Mouse (Mus musculus): Measurements from ENCODE around the gene Pcsk5.

The Pcsk5 gene

DNA sequence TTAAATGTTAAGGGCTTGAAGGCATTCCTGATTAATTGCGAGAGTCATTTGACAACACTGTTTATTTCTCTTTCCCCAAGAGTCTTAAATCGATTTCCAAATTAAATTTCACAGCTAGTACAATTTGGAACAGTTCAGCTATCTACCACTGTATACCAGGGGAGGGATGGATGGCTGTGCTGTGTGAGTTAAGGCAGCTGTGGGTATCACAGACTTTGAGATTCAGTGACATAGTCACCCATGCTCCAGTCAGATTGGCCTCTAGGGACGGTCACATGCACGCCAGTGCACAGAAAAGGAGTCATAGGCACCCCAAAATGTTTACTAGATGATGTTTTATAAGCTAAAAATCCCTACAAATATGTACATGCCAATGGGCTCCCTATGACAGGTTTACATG is 260.0 kb downstream of the Pcsk5 start:
- no peak for DNase-seq (ENCODE audit: low spot score in 2 of 2)

DNA sequence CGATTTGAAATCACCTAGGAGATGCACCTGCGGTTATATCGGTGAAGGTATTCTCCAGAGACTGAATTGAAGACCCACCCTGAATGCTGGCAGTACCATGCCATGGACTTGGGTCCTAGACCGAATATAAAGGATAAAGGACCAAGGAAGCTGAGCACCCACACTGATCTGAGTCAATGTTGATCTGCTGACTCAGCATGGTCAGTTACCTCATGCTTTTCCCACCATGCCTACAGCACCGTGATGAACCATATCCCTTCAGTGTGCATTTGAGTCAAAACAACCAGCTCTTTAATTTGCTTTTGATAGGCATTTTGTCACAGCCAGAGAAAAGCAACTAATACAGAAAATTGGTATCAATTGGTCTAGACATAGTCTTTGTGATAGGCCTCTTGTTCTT is 262.9 kb downstream of the Pcsk5 start:
- DNase-seq (ENCODE audit: low spot score in 2 of 2): no peak

- DNase-seq (ENCODE audit: low spot score in 2 of 2): no peak
These were observed 265.1 kb downstream of the Pcsk5 start for GRCm38 (mm10) chr19:17572315-17572714.

DNA sequence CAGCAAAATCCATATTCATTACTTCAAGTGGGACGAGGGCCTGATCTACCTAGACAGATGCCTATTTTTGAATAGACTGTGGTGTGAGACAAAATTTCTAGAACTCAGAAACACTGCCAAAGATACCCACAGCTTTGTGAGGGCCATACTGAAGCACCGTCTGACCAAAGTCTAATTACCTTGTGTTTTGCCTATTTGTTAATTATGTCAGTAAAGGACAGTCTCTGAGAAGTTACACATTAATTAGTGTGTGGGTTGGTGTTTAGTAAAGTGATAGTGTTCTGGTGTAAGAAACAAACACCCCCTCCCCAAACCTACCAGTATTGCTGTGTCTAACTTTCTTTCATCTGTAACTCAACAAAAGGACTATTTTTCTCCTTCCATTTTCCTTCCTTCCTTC is 266.5 kb downstream of the Pcsk5 start:
- no peak for DNase-seq (ENCODE audit: low spot score in 2 of 2)

- DNase-seq (ENCODE audit: low spot score in 2 of 2): no peak
These were observed 270.2 kb downstream of the Pcsk5 start for GRCm38 (mm10) chr19:17567264-17567663.

DNA sequence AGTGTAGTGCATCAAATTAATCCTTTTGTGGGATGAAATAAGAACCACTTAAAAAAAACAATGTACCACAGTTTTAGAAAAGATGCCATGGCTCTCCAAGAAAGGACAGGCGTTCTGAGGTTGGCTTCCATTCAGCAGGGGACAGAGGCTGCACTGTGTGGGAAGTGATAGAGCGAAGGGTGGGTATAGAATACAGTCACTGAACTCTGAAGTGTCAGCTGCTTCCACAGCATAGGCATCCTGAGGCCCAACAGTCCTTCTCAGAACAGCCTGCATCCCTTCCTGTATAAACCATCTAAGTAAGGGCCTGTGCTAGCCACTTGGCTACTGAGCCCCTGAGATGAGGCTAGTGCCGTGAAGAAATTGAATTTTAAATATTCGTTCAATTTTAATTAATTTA is 271.3 kb downstream of the Pcsk5 start:
- no peak for DNase-seq (ENCODE audit: low spot score in 2 of 2)

- no peak for DNase-seq (ENCODE audit: low spot score in 2 of 2)
These were observed 278.7 kb downstream of the Pcsk5 start for GRCm38 (mm10) chr19:17558764-17559163.

GRCm38 (mm10) chr19:17555159-17555558 is 282.3 kb downstream of the Pcsk5 start:
- no peak for DNase-seq (ENCODE audit: low spot score in 2 of 2)

DNA sequence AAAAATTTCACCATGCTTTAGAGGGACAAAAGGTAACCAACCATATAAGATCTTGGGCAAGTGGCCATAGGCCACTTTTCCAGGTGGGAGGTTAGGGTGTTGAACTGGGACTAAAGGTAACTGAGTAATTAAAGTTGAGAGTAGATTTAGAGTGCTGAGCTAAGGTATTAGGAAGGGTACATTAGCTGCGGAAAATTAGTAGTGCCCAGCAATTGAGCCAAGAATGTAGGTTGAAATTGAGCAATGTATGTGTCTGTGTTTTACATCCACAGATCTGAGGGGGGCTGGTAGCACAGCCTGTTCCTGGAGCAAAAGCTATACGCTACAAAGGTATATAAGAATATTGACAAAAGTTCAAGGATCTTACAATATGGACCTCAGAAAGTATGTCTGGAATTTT is 282.9 kb downstream of the Pcsk5 start:
- no peak for DNase-seq (ENCODE audit: low spot score in 2 of 2)

- DNase-seq (ENCODE audit: low spot score in 2 of 2): no peak
These were observed 283.9 kb downstream of the Pcsk5 start for GRCm38 (mm10) chr19:17553396-17554100.

DNA sequence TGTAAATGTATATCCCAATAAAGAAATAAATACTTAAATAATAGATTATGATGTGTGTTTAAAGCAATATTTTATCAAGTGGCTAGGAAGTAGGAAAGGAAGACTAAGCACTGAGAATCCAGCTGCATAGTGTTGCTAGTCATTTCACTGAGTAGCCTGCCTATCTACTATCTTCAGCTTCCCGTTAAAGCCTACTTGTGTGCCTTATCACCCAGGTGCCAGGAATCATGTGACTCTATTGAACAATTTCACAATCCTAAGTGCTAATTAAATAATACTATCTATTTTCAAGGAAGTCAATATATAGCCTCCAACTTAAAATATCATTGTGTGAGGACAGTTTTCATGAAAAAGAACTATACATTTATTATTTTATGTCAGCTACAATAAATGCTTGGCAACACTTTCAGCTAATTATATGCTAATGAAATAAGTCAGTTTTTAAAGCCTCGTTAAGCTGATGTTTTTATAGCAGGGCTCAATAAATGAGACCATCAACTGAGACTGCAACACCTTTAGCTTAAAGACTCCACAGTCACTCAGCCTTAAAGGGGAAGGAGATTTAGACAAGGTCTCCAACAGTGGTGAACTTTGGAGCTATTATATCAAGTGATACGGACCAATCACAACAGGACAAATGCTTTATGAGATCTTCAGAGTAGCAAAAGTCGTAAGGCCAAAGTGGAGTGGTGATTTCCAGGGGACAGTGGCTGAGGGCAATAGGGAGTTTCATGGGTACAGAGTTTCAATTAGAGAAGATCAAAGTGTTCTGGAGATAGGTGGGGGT is 308.5 kb downstream of the Pcsk5 start:
- DNase-seq (ENCODE audit: low spot score in 2 of 2): no peak

GRCm38 (mm10) chr19:17525558-17525957 is 311.9 kb downstream of the Pcsk5 start:
- DNase-seq (ENCODE audit: low spot score in 2 of 2): no peak

DNA sequence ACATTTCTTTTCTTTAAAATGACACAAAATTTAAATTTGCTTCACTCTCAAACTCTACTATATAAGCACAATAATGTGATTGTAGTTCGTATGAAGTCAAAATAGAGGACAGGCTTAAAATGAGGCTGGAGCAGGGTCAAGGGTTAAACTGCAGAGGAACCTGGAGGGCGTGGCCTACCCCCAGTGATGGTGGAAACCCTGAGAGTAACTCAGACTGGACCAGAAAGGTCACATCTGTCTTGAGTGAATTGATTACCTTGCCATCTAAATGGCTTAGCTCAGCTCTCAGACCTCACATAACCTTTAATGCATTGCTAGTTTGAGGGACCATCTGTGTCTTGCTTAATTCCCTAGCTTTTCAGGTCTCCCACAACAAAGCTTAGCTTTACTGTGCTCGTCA is 323.0 kb downstream of the Pcsk5 start:
- DNase-seq (ENCODE audit: low spot score in 2 of 2): no peak

GRCm38 (mm10) chr19:17511283-17511682 is 326.1 kb downstream of the Pcsk5 start:
- no peak for DNase-seq (ENCODE audit: low spot score in 2 of 2)

- no peak for DNase-seq (ENCODE audit: low spot score in 2 of 2)
These were observed 333.2 kb downstream of the Pcsk5 start for GRCm38 (mm10) chr19:17504212-17504611.

DNA sequence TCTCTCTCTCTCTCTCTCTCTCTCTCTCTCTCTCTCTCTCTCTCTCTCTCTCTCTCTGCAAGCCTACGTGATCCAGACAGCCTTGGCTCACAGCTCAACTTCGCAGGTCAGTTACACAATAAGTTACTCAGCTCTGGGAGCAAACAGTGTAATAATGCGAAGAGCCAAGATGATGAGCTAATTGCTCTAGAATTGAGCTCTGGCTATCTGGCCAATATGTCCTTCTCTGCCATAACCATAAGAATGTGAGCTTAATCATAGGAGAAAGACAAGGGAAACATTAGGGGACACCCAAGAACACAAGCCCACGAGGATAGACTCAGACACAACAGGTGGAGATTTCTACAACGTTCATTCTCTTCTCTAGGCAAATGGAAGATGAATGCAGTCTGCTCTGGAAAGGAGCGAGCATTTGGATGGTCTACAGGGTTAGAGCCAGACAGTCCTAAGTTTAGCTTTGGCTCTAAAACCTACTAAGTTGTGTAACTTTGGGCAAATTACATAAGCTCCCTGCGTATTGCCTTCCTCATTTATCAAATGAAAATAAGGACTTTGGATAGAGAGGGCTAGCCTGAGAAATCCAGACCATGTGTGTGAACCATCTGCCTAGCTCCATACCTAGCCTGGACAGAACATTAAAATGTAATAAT is 338.7 kb downstream of the Pcsk5 start:
- no peak for DNase-seq (ENCODE audit: low spot score in 2 of 2)

DNA sequence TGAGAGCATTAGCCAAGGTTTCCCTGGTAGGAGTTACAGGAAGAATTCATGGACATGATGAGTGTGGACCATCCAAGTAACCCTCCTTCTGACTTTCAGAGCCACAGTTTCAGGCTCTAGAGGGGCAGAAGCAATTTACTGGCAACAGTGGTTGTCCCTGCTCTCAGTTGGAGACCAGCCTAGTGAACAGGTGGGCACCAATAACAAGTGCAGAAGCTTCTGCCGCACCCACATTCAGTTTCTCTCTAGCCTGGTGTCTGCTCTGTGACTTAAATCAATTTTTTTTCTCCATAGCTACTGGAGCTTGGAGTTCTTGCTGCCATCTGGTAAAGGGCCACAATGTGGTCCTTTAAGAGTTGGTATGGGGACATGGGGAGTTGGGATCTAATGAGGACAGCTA is 341.3 kb downstream of the Pcsk5 start:
- no peak for DNase-seq (ENCODE audit: low spot score in 2 of 2)

DNA sequence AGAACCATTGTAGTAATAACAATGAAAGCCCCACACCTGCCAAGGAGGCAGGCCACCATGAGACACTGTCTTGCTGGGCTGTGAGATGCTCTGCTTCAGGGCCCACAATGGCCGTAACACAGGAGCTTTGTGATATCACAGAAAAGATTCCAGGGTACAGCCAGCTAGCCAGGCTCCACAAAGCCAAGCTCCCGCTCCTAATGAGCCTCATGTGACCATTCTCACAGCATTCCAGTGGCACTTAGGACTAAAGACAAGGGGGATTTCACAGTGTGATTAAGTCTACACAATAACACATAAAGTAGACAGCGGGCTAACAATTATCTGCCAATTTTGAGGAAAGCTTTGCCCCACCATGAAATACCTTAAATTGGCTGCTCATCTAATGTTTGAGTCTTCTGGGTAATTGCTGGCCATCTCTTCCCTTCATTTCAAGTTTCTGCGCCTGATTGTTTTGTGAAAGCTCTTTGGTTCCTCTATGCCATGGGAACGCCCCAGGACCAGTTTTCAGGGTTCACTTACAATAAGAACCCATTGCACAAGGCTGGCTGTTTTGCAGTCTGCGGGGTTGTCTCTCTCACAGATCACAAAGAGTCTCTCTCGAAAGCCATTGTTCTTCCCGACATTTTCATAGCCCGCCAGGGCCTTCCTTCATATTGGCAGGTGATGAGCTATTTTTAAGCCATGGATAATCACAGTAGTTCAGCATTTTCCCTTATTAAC is 345.4 kb downstream of the Pcsk5 start:
- DNase-seq (ENCODE audit: low spot score in 2 of 2): no peak

- DNase-seq (ENCODE audit: low spot score in 2 of 2): no peak
These were observed 346.1 kb downstream of the Pcsk5 start for GRCm38 (mm10) chr19:17491322-17491721.

GRCm38 (mm10) chr19:17489866-17490141 is 347.6 kb downstream of the Pcsk5 start:
- DNase-seq (ENCODE audit: low spot score in 2 of 2): no peak

GRCm38 (mm10) chr19:17489041-17489865 is 348.2 kb downstream of the Pcsk5 start:
- DNase-seq (ENCODE audit: low spot score in 2 of 2): no peak

Measured in spleen, postnatal 36 days (tissue).